Mouse (Mus musculus) ovary, postnatal 36 days (tissue): ENCODE results near the gene Dnajc5.

Source experiments
- DNase-seq: peaks from one replicate; pipeline ENCODE4 v3.0.0; 2022; ENCODE audit warnings: low spot score, mixed read lengths

Gene Dnajc5

DNA sequence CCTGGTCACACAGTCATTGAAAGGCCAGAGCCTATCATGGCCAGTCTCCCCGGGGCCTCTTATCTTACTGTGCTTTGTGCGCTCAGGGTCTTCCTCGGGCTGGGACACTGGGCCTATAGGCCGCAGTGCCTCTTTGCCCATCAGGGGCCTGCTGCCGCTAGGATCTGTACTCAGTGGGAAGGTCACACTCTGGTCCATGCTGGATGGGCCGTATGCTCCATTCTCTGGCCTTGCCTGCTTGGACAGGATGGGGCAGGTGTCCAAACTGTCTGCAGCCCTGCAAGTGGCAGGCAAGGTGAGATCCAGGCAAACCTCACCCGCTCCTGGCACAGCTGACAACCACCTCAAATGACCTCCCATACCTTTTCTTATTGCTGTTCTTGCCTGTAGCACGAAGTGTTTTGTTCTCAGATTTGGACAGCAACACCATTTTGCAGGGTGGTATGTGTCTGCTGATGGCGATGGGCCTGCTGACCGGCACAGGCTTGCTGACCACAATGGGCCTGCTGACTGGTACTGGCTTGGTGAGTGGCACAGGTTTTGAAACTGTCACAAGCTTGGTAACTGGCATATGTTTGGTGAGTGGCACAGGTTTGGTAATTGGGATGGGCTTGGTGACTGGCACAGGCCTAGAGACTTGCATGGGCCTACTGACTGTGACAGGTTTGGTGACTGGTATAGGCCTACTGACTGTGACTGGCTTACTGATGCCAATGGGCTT lies 68.9 kb downstream of the Dnajc5 start:
- no peak for DNase-seq

DNA sequence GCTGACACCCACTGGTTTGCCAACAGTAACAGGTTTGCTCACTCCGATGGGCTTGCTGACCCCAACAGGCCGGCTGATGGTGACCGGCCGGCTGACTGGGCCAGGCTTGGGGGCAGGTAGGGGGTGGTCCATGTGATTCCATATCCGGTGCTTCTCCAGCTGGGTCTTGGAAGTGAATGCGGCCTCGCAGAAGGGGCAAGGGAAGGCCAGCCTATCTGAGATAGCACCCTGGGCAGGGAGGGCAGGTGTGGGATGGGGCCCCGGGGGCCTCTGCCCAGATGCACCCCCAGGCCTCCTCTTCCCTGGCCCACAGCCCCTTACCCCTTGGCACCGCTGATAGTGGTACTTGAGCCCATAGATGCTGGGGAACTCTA lies 69.4 kb downstream of the Dnajc5 start:
- no peak for DNase-seq

DNA sequence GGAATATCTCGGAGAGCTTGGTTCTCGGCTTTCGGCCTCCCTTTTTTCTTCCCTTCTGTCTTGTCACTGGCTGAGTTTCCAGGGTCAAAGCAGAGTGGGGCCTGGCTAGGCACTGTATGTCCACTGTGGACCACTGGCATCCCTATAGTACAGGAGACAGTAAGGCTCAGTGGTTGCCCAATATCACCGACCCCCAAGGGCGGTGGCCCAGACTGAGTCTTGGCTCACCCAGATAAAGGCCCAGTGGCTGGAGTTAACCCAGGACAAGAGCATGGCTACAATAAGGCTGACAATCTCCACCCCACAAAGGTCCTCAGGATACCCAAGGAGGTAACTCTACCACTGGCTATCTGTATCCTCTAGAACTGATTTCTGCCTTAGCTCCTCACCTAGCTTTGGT lies 70.2 kb downstream of the Dnajc5 start:
- DNase-seq: no peak

DNA sequence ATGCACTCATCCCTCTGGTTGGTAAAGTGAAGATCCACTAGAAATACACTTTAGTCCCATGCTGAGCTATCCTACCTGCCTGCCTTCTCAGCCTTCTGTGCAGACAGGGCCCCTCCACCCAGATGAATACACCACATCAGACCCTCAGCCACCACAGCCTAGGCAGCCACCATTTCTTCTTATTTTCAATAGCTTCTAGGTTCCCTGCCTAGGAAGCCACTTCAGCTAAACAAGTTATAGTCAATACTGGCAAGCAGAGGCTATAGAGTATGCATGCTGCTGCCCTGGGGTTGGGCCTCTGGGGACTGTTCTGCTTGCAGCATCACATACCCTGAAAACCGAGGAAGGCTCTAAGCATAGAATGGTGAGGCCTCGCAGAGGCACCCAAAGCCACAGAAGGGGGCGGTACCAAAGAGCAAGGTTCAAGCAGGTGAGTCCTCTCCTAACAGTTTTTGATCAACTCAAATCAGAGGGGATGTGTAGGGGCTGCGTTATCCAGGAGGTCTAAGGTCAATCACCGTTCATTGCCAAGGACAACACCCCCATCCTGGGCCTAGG lies 71.3 kb downstream of the Dnajc5 start, which contains the start of gene Prpf6:
Gene Prpf6, plus strand, starts transcription at position 341 of the 558 bp plus-strand sequence.
- DNase-seq: no peak

DNA sequence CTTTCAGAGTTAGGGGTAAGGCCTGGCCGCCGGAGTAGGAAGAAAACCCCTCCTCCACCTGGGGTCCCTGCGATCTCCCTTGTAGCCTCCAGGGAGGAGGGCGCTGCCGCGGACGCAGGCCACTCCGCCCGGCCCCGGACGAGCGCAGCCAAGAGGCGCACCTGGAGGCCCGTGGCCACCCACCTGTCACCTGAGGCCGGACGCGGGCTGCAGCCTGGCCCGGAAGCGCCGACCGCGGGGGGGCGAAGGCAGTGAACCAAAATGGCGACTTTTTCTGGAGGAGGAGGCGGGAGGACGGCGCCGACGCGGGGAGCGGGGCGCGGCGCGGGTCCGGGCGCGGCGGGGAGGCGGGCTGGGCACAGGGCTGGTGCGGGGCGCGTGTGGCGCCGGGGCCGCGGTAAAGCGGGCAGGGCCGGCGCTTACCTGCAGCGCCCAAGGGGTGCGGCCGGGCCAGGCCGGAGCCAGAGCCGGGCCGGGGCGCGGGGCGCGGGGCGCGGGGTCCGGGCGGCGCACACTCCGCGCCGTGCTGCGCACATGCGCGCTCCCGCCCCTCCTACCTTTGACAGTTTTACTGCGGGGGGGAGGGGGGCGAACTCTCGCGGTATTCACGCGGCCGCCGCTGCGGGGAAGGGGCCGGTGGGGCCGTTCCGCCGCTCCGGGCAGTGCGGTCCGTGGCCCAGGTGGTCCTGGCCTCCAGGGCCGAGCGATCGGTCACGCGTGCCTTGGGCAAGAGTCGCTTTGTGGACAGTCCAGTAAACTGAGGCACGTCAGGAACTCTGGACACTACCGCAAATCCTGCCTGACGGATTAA lies 72.2 kb downstream of the Dnajc5 start, which contains the start of gene Zfp512b:
Gene Zfp512b, minus strand, starts transcription at position 573 of the 811 bp plus-strand sequence.
- DNase-seq: peak; percentile 72

DNA sequence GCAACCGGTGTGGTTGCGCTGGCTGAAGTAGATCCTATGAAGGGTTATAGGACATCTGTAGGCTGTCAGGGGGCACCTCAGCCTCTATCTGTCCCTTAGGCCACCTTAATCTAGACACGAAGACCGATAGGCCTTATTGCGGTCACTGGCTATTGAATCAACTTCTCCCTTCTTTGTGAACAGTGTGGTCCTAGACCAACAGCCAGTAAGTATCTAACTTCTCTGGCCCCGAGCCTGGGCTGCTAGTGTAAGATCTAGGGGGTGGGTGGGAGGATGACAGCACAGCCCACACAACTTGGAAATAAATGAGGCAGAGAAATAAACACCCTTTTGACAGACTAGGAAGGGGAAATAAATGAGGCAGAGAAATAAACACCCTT lies 72.7 kb downstream of the Dnajc5 start:
- no peak for DNase-seq

DNA sequence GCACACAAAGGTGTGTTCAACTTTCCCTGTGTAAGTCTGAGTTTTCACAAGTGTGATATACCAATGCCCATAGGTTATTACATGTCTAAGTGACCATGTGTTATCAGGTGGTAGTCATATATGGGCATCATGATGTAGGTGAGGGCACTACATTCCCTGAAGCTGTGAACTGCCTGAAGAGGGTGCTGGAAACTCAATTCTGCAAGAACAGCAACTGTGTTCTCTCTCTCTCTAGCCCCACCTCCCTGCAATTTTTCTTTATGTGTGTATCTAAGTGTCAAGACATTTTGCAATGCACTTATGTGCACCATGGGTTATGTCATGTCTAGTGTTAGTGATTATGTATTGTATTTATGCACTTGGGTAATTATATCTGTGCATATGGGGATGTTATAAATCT lies 73.7 kb downstream of the Dnajc5 start:
- DNase-seq: no peak

DNA sequence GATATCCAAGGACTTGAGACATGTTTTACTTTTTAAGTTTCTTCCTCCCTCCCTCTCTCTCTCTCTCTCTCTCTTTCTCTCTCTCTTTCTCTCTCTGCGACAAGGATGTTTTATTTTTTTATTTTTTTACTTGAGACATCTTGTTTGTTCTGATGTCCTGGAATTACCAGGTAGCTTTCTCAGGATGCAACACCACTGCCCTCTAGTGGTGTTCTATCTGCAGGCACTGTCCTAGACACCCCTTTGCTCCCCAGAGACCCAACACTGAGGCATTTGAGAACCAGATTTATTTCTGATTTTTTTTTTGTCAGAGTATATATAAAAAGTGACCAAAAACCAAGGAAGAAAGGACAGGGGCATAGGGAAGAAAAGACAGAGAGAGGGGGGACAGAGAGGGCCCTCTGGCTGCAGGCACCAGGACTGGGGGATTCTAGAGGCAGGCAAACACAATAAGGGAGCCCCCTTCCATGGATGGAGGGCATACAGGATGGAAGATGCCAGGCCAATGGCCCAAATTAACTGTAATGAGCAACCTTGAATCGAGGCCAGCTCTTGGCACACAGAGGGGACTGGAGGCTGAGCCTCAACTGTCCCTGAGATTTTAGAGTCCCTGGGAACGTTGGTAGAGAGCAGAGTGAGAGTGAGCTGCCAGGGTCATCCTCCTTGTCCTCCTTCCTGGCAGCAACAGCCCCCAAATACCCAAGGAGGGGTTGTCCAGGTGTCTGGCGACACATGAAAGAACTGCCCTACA lies 74.8 kb downstream of the Dnajc5 start:
- DNase-seq: no peak

DNA sequence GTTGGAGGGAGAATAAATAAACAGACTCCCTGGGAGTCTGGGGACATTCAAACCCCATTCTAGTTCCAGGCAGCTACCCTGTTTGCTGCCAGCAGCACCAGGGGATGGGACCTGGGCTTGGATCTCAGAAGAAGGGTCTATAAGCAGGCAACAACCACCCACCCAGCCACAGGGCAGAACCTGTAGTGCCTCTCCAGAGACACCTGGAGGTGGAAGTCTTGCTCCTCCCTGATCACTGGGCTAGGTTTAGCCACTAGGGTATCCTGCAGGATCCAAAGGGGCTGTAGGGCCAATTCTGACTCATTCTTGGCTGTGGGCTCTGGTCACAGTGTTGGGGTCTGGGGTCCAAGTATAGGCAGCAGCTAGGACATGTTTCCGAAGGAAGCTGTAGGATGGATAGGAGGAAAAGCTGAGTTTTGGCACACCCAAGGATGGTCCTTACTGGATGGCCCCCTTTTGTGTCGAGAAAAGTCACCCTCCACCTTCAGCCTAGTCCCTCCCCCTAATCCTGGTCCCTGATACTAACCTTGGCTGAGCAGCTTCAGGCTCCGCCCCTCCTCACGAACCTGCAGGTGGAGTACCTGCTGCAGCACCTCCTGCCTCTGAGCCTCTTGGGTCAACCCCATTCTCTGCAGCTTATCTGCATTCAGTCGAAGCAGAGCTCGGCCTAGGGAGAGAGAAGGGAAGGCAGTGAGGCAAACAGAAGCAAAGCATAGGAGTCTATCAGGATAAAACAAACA lies 76.1 kb downstream of the Dnajc5 start:
- no peak for DNase-seq

DNA sequence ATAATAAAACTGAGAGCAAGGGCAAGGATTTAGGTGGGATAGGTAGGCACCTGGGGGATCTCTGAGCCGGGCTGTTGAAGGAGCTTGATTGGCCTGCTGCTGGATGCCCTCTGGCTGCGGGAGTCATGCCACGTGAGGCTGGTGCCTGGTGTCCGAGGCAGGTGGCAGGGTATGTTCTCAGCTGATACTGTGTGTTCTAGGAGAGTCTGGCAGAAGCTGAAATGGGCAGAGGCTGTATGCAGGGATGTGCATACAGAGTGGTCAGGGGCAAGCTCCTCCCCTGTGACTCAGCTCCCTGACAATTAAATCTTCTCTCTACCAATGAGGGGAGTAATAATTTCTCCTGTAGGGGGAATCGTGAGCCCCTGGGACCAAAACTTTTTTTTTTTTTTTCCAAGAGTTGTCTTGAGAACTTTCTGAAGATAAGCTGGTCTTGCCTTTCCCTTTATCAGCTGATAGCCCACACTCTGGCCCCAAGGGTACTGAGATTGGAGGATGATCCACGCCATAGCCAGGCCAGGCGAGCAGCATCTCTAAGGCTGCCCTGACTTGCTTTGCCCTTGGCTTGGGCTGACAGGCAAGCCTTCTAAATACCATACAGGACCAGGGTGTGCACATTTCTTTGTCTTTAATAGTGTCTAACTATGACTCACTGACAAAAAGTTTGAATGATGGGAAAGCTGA lies 77.2 kb downstream of the Dnajc5 start:
- no peak for DNase-seq

DNA sequence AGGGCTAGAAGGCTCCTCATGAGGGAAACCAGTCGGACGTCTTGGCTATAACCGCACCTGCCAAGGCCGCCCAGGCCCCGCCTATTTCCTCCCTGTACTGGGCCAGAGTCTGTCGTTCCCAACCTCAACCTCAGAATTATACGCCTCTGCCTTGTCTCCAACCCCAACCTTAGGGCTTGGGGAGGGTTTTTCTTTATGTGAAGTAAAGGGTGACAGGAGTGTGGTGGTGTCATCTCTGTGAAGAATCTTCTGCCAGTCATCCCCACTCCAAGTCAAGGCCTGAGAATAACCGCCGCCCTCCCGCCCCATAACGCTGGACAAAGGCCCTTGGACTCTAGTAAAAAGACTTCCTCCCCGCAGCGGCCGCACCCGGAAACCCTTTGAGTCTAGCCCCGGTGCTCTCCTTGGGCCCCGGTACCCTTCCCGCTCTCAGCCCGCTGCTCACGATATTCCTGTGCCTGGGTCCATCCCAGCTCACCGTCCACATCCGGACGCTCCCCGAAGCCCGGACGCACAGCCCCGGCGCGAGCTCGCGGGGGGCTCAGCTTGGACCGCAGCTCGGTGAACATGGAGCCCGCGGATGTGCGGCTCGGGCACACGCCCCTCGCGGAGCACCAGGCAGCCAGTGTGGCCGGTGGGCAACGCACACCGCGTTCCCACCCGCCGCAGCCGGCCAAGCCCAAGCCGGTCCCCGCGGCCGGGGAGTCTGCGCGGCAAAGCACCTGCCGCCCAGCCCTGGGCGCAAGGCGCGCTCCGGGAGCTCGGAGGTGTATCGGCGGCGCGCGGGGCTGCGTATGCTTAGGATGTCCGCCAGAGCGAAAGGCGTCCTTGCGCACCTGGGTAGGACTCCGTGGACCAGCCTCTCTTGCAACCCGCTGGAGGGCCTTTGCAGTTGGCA lies 78.4 kb downstream of the Dnajc5 start, which contains the start of gene Samd10:
Gene Samd10, minus strand, starts transcription at position 759 of the 898 bp plus-strand sequence.
- DNase-seq: peak; percentile 62

DNA sequence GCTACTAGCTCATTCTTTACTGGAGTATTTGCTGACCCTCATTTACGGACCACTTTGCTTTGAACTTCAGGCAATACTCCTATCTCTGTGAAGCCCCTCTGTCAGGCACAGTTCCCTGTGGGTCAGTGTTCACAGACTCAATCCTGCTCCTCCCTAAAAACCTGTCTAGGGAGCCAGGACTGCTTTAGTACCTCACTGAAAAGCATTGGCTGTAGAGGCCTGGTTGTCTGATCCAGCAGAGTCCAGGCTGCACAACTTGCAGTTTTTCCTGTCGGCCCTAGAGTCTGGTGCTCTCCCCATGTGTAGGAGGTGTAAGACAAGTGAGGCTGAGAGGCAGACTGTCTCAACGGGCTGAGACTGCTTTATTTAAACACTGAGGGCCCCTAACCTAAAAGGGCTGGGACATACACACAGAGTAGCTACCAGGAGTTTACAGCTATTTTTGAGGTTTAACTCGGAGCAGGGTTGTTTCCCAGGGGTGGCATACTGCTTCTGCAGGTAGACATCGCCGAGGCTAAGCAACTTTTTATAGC lies 80.0 kb downstream of the Dnajc5 start:
- no peak for DNase-seq

DNA sequence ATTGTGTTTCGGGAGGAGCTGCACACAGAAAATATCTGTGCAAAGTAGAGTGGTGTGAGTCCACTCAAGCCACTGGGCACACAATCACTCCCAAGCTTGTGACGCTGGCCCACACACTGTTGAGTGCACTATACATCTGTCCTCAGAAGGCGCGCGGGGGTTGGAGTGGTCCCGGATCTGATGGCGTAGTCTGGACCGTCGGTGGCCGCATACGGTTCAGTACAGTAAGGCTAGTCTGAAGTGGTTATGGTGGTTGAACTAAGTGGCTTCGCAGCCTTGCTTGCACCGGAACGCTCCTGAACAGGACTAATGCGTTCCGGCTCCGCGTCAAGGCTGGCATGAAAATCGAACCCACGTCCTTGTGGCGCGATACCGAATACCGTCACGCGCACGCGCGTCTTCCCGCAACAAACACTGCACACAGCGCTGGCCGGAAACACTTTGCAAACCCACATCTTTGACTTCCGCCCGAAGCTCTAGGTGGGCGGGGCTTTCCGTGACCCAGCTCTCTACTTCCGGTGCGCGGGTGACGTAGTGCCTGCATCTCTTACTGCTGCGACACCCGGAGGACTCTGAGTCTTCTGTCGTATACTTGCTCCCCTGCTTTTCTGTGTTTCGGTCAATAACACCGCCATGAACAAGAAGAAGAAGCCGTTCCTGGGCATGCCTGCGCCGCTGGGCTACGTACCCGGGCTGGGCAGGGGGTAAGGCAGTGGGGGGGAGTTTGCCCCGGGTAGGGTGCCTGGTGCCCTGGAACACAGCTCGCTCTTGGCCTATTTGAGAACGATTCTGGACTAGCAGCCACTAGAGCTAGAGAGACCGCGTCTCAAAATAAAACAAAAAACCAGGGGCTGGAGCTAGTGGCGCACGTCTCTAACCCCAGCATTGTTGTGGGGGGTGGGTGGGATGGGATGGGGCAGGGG lies 80.8 kb downstream of the Dnajc5 start:
- peak; percentile 94 for DNase-seq

DNA sequence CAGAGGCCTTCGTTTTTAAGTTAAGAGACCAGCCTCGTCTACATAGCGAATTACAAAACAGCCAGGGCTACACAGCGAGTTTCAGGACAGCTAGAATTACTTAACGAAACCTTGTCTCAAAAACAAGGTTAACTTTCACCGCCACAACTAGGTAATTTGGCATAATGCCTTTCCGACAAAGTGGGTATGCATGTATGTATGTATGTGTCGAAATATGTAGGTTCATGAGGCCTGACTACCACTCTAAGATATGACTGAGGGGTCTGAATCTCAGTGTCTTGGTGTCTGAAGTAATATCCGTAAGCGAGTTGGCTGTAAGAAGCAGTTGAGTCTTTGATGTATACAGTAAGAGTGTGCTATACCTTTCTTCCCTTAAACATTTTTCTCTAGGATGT lies 81.5 kb downstream of the Dnajc5 start:
- no peak for DNase-seq

DNA sequence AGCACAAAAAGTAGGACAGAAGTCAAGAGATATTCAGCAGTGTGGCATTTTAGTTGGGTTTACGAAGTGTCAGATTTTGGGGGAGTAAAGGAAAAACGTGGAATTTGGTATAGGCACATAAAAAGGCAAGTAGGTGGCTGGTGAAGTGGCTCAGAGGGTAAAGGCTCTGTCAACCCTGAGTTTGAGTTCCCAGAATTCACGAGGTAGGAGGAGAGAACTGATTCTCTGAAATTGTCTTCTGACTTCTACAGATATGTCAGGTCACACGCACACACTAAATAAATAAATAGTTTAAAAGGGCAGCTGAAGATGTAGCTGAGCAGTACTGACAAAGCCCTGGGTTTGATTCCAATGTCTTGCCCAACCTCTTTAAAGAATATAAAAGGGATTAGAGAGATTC lies 82.1 kb downstream of the Dnajc5 start:
- DNase-seq: no peak
